Mouse (Mus musculus): ENCODE data around the gene Klk1b26.
"Not testable (repeated sequence)": the region's sequence is repeated elsewhere in the genome, so short reads cannot be mapped to it uniquely, and the experiment has no call there.

Klk1b26 gene

DNA sequence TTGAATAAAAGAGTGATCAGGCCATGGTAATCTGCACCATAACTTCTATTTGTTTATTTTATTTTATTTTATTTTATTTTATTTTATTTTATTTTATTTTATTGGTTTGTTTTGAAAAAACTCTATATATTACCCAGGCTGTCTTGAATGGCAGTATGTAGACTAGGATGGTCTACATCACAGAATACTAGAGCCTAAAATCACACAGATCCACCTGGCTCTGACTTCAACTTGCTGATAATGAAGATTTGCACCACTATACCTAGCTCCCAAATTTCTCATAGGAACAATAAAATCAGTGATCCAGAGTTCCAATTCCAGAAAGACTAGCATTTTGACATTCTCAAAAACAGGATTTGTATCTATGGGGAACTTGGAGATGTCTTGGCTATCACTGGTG lies at the start of gene Klk1b26:
Gene Klk1b26, plus strand, starts transcription at position 301 of the 400 bp plus-strand sequence.
- not testable (repeated sequence) for DNase-seq (ENCODE audit: low spot score)

- DNase-seq (ENCODE audit: low spot score), result no peak
Measured at GRCm38 (mm10) chr7:43966451-43966850, 45.5 kb upstream of the Klk1b26 start, which contains the start of gene Klk1b1. Gene Klk1b1, plus strand, starts transcription at chr7:43966751.

DNA sequence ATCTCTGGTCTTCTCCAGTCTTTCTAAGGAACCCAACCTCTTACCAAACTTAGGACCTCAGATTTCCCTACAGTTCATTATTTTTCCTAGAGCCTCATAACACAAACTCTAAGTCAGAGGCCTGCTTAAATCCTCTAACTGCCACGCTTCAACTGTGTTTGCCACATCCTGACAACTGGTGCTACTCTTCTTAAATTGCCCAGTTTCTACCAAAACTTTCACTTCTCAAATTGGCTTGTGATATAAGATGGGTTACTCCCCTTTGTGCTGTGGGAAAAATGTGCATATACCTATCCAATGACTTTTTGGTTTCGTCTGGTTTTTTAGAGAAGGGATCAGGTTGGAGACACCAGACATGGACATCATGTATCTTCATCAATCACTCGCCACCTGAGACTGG lies 44.9 kb upstream of the Klk1b26 start:
- no peak for DNase-seq (ENCODE audit: low spot score)

DNA sequence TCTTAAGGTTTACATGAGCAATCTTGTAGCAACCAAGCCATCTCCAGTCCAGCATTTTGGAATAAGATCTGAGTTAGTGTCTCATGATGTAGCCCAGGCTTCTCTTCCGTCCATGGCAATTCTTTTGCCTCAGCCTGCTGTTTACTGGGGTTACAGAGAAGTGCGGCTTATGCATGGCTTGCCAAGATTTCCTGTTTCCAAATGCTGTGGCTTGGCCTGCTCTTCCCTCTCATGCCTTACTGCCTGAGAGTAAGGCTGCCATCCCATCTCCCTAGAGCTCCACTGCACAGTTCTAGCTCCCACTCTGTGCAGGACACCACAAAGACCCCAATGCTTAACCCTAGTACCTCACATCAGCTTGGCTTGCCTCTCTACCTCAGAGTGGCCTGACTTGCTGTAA lies 44.4 kb upstream of the Klk1b26 start:
- no peak for DNase-seq (ENCODE audit: low spot score)

GRCm38 (mm10) chr7:43975761-43976160 lies 36.2 kb upstream of the Klk1b26 start, which contains the start of gene Klk1b9:
Gene Klk1b9, plus strand, starts transcription at chr7:43976061.
- not testable (repeated sequence) for DNase-seq (ENCODE audit: low spot score)

DNA sequence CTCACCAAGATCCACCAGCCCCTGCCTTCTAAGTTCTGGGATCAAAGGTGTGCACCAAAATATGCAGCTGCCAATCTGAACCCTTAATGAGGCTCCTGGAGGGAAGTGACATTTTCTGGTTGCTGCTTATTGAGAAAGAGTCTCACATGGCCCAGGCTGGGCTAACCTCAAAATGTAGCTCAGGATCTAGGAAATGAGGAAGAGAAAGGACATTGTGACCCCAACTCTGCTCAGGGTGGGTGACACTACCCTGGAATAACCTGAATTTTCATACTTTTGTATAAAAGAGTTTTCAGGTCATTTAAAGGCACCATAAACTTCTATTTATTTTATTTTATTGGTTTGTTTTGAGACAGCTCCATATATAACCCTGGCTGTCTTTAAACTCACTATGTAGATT lies 26.3 kb upstream of the Klk1b26 start:
- DNase-seq (ENCODE audit: low spot score), result no peak

DNA sequence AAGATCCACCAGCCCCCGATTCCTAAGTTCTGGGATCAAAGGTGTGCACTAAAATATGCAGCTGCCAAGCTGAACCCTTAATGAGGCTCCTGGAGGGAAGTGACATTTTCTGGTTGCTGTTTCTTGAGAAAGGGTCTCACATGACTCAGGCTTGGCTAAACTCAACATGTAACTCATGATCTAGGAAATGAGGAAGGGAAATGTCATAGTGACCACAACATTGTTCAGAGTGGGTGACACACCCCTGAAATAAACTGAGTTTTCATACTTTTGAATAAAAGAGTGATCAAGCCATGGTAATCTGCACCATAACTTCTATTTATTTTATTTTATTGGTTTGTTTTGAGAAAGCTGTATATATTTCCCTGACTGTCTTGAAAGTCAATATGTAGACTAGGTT lies 17.1 kb upstream of the Klk1b26 start:
- not testable (repeated sequence) for DNase-seq (ENCODE audit: low spot score)

GRCm38 (mm10) chr7:43995577-43995976 lies 16.4 kb upstream of the Klk1b26 start, which contains the start of gene Klk1b11:
Gene Klk1b11, plus strand, starts transcription at chr7:43995877.
- DNase-seq (ENCODE audit: low spot score), result not testable (repeated sequence)

DNA sequence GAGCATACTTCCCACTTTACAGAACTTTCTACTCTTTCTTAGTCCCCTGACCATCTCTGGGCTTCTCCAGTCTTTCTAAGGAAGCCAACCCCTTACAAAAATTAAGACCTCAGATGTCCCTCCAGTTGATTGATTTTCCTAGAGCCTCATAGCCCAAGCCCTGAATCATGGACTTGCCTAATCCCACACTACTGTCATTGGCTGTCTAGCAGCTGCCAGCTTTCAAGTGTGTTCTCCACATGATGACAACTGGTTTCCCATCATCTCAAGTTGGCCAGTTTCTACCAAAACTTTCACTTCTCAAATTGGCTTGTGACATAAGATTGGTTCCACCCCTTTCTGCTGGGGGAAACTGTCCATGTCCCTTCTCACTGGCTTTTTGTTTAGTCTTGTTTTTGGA lies 7.1 kb upstream of the Klk1b26 start:
- DNase-seq (ENCODE audit: low spot score), result no peak

DNA sequence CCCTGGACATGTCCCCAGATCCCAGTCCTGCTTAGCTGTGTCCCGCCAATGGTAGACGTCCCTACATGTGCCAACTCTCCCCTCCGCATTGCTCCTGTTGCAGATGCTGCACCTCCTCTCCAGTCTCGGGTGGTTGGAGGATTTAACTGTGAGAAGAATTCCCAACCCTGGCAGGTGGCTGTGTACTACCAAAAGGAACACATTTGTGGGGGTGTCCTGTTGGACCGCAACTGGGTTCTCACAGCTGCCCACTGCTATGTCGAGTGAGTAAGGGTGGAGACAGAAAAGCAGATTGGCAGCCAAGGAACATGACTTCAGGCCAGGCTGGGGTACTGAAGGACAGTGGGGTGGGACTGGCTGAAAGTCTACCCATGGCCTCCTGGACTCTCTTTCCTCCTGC lies 2.7 kb downstream of the Klk1b26 start:
- DNase-seq (ENCODE audit: low spot score), result not testable (repeated sequence)

- DNase-seq (ENCODE audit: low spot score), result no peak
Measured at GRCm38 (mm10) chr7:44015071-44015470, 3.1 kb downstream of the Klk1b26 start.

DNA sequence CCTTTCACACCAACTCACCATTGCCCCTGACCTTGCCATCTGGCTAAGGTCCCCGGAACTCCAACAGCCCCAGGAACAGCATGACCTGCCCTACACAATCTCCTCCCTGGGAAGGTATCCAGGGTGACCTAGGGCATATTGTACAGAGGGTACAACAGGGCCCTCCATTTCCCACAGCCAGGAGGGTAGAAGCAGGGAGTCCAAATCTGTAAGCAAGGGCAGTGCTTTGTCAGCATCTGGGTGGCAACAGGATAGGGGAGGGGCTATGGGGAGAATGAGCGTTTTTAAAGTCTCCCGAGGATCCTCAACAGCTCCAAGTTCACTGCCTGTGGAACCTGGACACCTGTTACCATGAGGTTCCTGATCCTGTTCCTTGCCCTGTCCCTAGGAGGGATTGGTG lies 40.0 kb downstream of the Klk1b26 start, which contains the start of gene Klk1b27:
Gene Klk1b27, plus strand, starts transcription at position 301 of the 400 bp plus-strand sequence.
- not testable (repeated sequence) for DNase-seq (ENCODE audit: low spot score)
